Mouse (Mus musculus) bone marrow macrophage, adult 2 months (primary cell): Measurements from ENCODE around the gene Scgb3a1.

Experiments used
- CTCF ChIP-seq: IDR thresholded peaks from 2 replicates; pipeline ENCODE4 v1.5.1; 2012; ENCODE audit warnings: low read depth, mild to moderate bottlenecking, low read length, moderate library complexity
- POLR2A ChIP-seq: IDR thresholded peaks from 2 replicates; pipeline ENCODE4 v1.6.1; 2012; ENCODE audit warnings: mild to moderate bottlenecking, low read depth, low read length, borderline replicate concordance

DNA sequence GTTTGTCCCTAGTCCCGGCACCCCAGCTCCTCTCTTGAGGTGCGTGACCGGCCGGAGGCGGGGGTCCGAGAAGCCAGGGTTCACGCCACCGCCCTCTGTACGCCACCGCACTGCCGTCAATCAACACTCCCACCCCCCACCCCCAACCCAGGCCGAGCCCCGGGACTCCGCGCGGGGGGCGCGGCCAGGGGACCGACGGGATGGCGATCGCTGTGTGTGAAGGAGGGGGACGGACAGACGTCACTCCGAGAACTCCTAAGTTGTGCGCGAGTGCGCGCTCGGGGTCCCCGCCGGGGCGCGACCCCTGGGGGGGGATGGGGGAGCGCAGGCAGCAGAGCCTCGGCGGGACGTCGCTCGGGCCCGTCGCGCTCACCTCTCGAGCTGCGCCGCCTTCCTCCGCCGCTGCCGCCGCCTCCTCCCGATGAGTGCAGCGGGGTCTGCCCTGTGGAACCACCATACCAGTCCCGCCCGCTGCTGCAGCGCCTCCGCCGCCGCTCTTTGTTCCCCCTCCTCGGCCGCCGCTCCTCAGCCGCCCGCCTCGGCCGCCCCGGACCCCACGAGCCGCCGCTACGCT, 48.7 kb downstream of the Scgb3a1 start:
- TF ChIP-seq POLR2A (no peak), CTCF (no peak)
